Mouse (Mus musculus): ENCODE measurements around the gene Apobr. TPM values are rescaled to one million over a fixed set of nuclear protein-coding genes. Genes with fewer than 3 reads are reported as not detected.

Apobr gene
- total and polyA plus RNA-seq, 3 experiments: 0.23 to 5.4 TPM; not detected in 1

GRCm38 (mm10) chr7:126607064-126607463, 22.3 kb downstream of the Apobr start:
- H3K27ac ChIP-seq (ENCODE audit: control insufficient read depth, low read depth, low read length): no peak overlapping the region
- TF ChIP-seq NELFE (IDR thresholded peaks at IDR 0.05; ENCODE audit: low read depth, low read length) (no peak), POLR2A (IDR thresholded peaks at IDR 0.05; ENCODE audit: control insufficient read depth in 1 of 2, insufficient read depth in 1 of 2, low read depth in 1 of 2, low read length in 2 of 2, poor library complexity in 1 of 2) (no peak), TCF12 (IDR thresholded peaks at IDR 0.05; ENCODE audit: low read depth, low read length) (no peak), ZKSCAN1 (IDR thresholded peaks at IDR 0.05; ENCODE audit: low read depth, low read length) (no peak), HCFC1 (IDR thresholded peaks at IDR 0.05; ENCODE audit: low read depth, low read length) (no peak), ZC3H11A (IDR thresholded peaks at IDR 0.05; ENCODE audit: low read depth, low read length) (no peak), GATA1 (IDR thresholded peaks at IDR 0.05; ENCODE audit: low read depth, low read length) (no peak), RAD21 (IDR thresholded peaks at IDR 0.05; ENCODE audit: low read depth, low read length) (no peak), MAFK (IDR thresholded peaks at IDR 0.05; ENCODE audit: borderline replicate concordance, low read depth, low read length) (no peak), TAL1 (IDR thresholded peaks at IDR 0.05; ENCODE audit: low read length) (no peak), ZNF384 (IDR thresholded peaks at IDR 0.05; ENCODE audit: low read depth, low read length) (no peak), MYB (IDR thresholded peaks at IDR 0.05; ENCODE audit: low read depth, low read length) (no peak), MXI1 (IDR thresholded peaks at IDR 0.05; ENCODE audit: low read depth, low read length) (no peak)
- H3K27me3 ChIP-seq (ENCODE audit: control insufficient read depth in 1 of 2, insufficient read depth in 2 of 2, low read length in 2 of 2): no peaks in the 10 kb centered on the region
- no peaks in the 10 kb centered on the region for H3K9me3 ChIP-seq (replicated peaks; ENCODE audit: insufficient read depth, low read length)
- H3K79me2 ChIP-seq (ENCODE audit: control insufficient read depth, insufficient read depth, low read length, poor library complexity): no peaks in the 10 kb centered on the region
- no peaks in the 10 kb centered on the region for H3K4me1 ChIP-seq (ENCODE audit: control insufficient read depth in 1 of 2, insufficient read depth in 2 of 2, low read length in 2 of 2)
- H3K4me3 ChIP-seq (ENCODE audit: control insufficient read depth in 1 of 2, insufficient read depth in 1 of 2, low read depth in 2 of 2, low read length in 2 of 2): no peak overlapping the region
- no peak overlapping the region for H3K9ac ChIP-seq (ENCODE audit: control insufficient read depth, low read depth, low read length, poor library complexity, severe bottlenecking)
- H3K36me3 ChIP-seq (ENCODE audit: control insufficient read depth in 1 of 2, insufficient read depth in 2 of 2, low read length in 2 of 2): no peaks in the 10 kb centered on the region
- no peak for DNase-seq (ENCODE audit: low read depth, low spot score)

- Histone ChIP-seq H3K27me3 (ENCODE audit: control insufficient read depth in 1 of 2, insufficient read depth in 2 of 2, low read length in 2 of 2) (no peaks in the 10 kb centered on the region), H3K9ac (ENCODE audit: control insufficient read depth, low read depth, low read length, poor library complexity, severe bottlenecking) (no peak overlapping the region), H3K4me3 (ENCODE audit: control insufficient read depth in 1 of 2, insufficient read depth in 1 of 2, low read depth in 2 of 2, low read length in 2 of 2) (no peak overlapping the region), H3K9me3 (replicated peaks; ENCODE audit: insufficient read depth, low read length) (no peaks in the 10 kb centered on the region), H3K36me3 (ENCODE audit: control insufficient read depth in 1 of 2, insufficient read depth in 2 of 2, low read length in 2 of 2) (no peaks in the 10 kb centered on the region), H3K79me2 (ENCODE audit: control insufficient read depth, insufficient read depth, low read length, poor library complexity) (no peaks in the 10 kb centered on the region), H3K4me1 (ENCODE audit: control insufficient read depth in 1 of 2, insufficient read depth in 2 of 2, low read length in 2 of 2) (no peaks in the 10 kb centered on the region), H3K27ac (ENCODE audit: control insufficient read depth, low read depth, low read length) (no peak overlapping the region)
- TF ChIP-seq POLR2AphosphoS5 (IDR thresholded peaks at IDR 0.05; ENCODE audit: borderline replicate concordance, low read depth, low read length) (no peak), TCF12 (IDR thresholded peaks at IDR 0.05; ENCODE audit: low read depth, low read length) (no peak), CHD1 (IDR thresholded peaks at IDR 0.05; ENCODE audit: low read depth, low read length) (no peak), RAD21 (IDR thresholded peaks at IDR 0.05; ENCODE audit: low read depth, low read length) (no peak), MAZ (IDR thresholded peaks at IDR 0.05; ENCODE audit: low read depth, low read length) (no peak), BHLHE40 (IDR thresholded peaks at IDR 0.05; ENCODE audit: borderline replicate concordance, low read depth, low read length) (no peak), USF2 (IDR thresholded peaks at IDR 0.05; ENCODE audit: borderline replicate concordance in 1 of 2, insufficient read depth in 1 of 2, low read depth in 1 of 2, low read length in 2 of 2) (no peak), TAL1 (IDR thresholded peaks at IDR 0.05; ENCODE audit: low read length) (no peak), CHD2 (IDR thresholded peaks at IDR 0.05; ENCODE audit: low read length) (no peak), MAFK (IDR thresholded peaks at IDR 0.05; ENCODE audit: borderline replicate concordance, low read depth, low read length) (no peak), ZC3H11A (IDR thresholded peaks at IDR 0.05; ENCODE audit: low read depth, low read length) (no peak), EP300 (IDR thresholded peaks at IDR 0.05; ENCODE audit: low read depth in 1 of 2, low read length in 2 of 2) (no peak), GABPA (IDR thresholded peaks at IDR 0.05; ENCODE audit: low read depth, low read length) (no peak), MYC (IDR thresholded peaks at IDR 0.05; ENCODE audit: low read depth, low read length) (no peak), NRF1 (IDR thresholded peaks at IDR 0.05; ENCODE audit: insufficient read depth, low read depth, low read length, poor library complexity, severe bottlenecking) (no peak), ELF1 (IDR thresholded peaks at IDR 0.05; ENCODE audit: low read depth, low read length) (no peak), HCFC1 (IDR thresholded peaks at IDR 0.05; ENCODE audit: low read depth, low read length) (no peak)
- no peak for DNase-seq (ENCODE audit: low read depth, low spot score)
Observed at GRCm38 (mm10) chr7:126607796-126608195, 23.1 kb downstream of the Apobr start.
